Mouse (Mus musculus) C2C12 (cell line): Measurements from ENCODE around the gene Phf13.

ENCODE experiments used
- CTCF ChIP-seq: IDR thresholded peaks from one replicate; pipeline ENCODE4 v1.5.1; 2011; ENCODE audit not compliant: control insufficient read depth, insufficient read depth, insufficient read length
- FOSL1 ChIP-seq: IDR thresholded peaks from one replicate; pipeline ENCODE4 v1.8.0; 2011; ENCODE audit warnings: mild to moderate bottlenecking, low read length; ENCODE audit not compliant: poor library complexity, insufficient read depth, severe bottlenecking
- MAX ChIP-seq: IDR thresholded peaks from one replicate; pipeline ENCODE4 v1.6.1; 2011; ENCODE audit warnings: mild to moderate bottlenecking, control low read depth
- MYOG ChIP-seq: IDR thresholded peaks from one replicate; pipeline ENCODE4 v1.6.1; 2011; ENCODE audit not compliant: control insufficient read depth, insufficient read length; ENCODE audit errors: extremely low read depth
- USF1 ChIP-seq: IDR thresholded peaks from one replicate; pipeline ENCODE4 v1.6.1; 2011; ENCODE audit warnings: low read depth, mild to moderate bottlenecking, control low read depth, moderate library complexity

DNA sequence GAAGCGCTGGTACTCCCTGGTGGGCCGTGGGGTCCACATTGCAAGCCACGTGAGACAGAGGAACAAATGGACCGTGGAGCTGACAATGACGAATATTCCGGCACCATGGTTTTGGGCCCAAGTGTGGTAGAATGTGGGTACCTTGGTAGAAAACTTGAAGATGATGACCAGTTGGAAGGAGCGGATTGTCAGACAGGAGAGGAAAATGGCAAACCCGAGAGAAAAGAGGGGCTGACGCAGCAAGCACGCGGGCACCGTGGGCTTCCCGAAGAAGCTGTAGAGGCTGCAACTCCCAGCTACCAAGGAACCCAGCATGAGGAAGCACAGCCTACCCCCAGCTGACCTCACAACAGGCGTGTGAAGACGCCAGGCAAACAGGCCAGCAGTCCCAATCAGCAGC is 32.4 kb upstream of the Phf13 start:
- TF ChIP-seq CTCF (no peak), MYOG (no peak), MAX (no peak), USF1 (no peak), FOSL1 (no peak)
